ENCODE assay signal across 8 mouse cellular contexts in the genomic region with DNA sequence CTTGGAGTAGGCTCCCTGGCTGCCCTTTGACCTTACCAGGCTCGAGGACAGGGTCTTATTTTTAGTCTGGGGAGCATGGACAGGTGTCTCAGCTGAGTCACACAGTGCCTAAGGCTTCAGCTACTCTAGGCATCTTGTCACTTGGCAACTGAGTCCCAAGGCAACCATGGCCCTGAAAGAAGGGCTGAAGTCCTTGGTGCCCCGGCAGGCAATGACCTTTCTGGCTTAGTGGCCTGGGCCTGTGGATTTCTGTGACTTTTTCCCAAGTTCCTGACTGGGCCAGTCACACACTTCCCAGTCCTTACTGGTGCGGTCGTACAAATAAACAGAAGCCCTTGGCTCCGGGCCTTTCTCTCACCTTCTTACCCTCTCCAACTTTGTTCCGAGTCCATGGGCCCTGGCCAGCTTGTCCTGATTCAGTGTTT. TPM values are rescaled to one million over a fixed set of nuclear protein-coding genes. Genes with fewer than 3 reads are reported as not detected.
DNase-seq lines count a peak whose midpoint lies in the region; ATAC-seq and TF ChIP-seq lines count a peak whose summit lies in the region.

No protein-coding gene starts in this region.

- H3K36me3 ChIP-seq in heart, adult 2 months (ENCODE audit: control insufficient read depth, insufficient read depth, low read length), result no peaks in the 10 kb centered on the region; the same call in 1 of the 2 replicates
- H3K36me3 ChIP-seq in hindbrain, embryonic 11.5 days (ENCODE audit: control insufficient read depth, insufficient read depth, low read length), result 0 out of 2 replicates have a peak, but pooled peaks cover 2% of the 10 kb centered on the region
- H3K36me3 ChIP-seq in liver, postnatal 0 days (replicated peaks; ENCODE audit: insufficient read depth, low read length), result peaks cover 7% of the 10 kb centered on the region; the same call in 1 of the 2 replicates

- WGBS in heart, adult 2 months, result 46% methylated on average over 6 of the region's 6 CpGs
- WGBS in hindbrain, embryonic 11.5 days, result 78% methylated on average over 6 of the region's 6 CpGs
- 60% methylated on average over 6 of the region's 6 CpGs for WGBS in liver, postnatal 0 days (ENCODE audit: insufficient replicate concordance)

- peak overlapping the region; percentile 47 for H3K9ac ChIP-seq in heart, adult 2 months (ENCODE audit: low read depth, low read length)
- no peak overlapping the region for H3K9ac ChIP-seq in hindbrain, embryonic 11.5 days (ENCODE audit: low read depth, low read length)
- H3K9ac ChIP-seq in liver, postnatal 0 days (replicated peaks), result peak overlapping the region; percentile 41

- no peak for ATAC-seq in hindbrain, embryonic 11.5 days (ENCODE audit: low FRiP score)
- no peak for ATAC-seq in liver, postnatal 0 days

- intact Hi-C loops in heart, adult 2 months (cut with DNase I), result no loop called here
- intact Hi-C loops in heart, postnatal 25 days (cut with DNase I), result loop anchor here (2.0 to 5.0 kb wide), 2 partner anchors 48 to 148 kb away; a partner anchor contains a TSS

- H3K27ac ChIP-seq in heart, adult 2 months, result peak overlapping the region; percentile 91
- H3K27ac ChIP-seq in bone marrow macrophage, adult 2 months (ENCODE audit: insufficient read depth, low read depth, low read length), result no peak overlapping the region
- no peak overlapping the region for H3K27ac ChIP-seq in hindbrain, embryonic 11.5 days (ENCODE audit: low read depth, low read length)
- peak overlapping the region; percentile 87; the same call in 1 of the 2 replicates for H3K27ac ChIP-seq in liver, postnatal 0 days (ENCODE audit: low read depth)

- DNase-seq in heart, adult 2 months, result peak in 1 of 2 experiments; percentile 41
- no peak for DNase-seq in heart, postnatal 25 days (ENCODE audit: low spot score)
- no peak for DNase-seq in hindbrain, embryonic 11.5 days (ENCODE audit: low spot score)
- DNase-seq in liver, postnatal 0 days, result no peak
- no peak for DNase-seq in spleen, postnatal 14 days (ENCODE audit: low spot score in 2 of 2)
- no peak for DNase-seq in right cerebral cortex, postnatal 10 days (ENCODE audit: low spot score in 2 of 2)
- DNase-seq in frontal cortex, postnatal 36 days (ENCODE audit: low spot score in 2 of 2), result no peak

- TF ChIP-seq EP300 in heart, adult 2 months (IDR thresholded peaks at IDR 0.05; ENCODE audit: insufficient read depth, low read depth, low read length), result no peak
- TF ChIP-seq EP300 in liver, postnatal 0 days (IDR thresholded peaks at IDR 0.05; ENCODE audit: low read depth), result no peak

- peaks cover 2% of the 10 kb centered on the region; the same call in 1 of the 2 replicates for H3K79me2 ChIP-seq in heart, adult 2 months (replicated peaks; ENCODE audit: control insufficient read depth, insufficient read depth, low read length)

- TF ChIP-seq CTCF in heart, adult 2 months (IDR thresholded peaks at IDR 0.05), result no peak
- TF ChIP-seq CTCF in bone marrow macrophage, adult 2 months (IDR thresholded peaks at IDR 0.05; ENCODE audit: low read depth, low read length), result no peak
- TF ChIP-seq CTCF in liver, postnatal 0 days (IDR thresholded peaks at IDR 0.05; ENCODE audit: low read depth), result no peak

- H3K4me2 ChIP-seq in hindbrain, embryonic 11.5 days (replicated peaks; ENCODE audit: low read depth, low read length), result no peak overlapping the region
- H3K4me2 ChIP-seq in liver, postnatal 0 days (ENCODE audit: low read depth, low read length), result peak overlapping the region; percentile 83

- H3K27me3 ChIP-seq in heart, adult 2 months (ENCODE audit: control insufficient read depth, insufficient read depth, low read length), result no peaks in the 10 kb centered on the region
- no peaks in the 10 kb centered on the region for H3K27me3 ChIP-seq in hindbrain, embryonic 11.5 days (ENCODE audit: control insufficient read depth, insufficient read depth, low read length)
- no peaks in the 10 kb centered on the region for H3K27me3 ChIP-seq in liver, postnatal 0 days (ENCODE audit: insufficient read depth, low read length)

- H3K9me3 ChIP-seq in hindbrain, embryonic 11.5 days (ENCODE audit: control insufficient read depth, low read length), result no peaks in the 10 kb centered on the region
- no peaks in the 10 kb centered on the region for H3K9me3 ChIP-seq in liver, postnatal 0 days (ENCODE audit: low read length)

- H3K4me1 ChIP-seq in heart, adult 2 months (ENCODE audit: control insufficient read depth, insufficient read depth, low read length), result peaks cover 16% of the 10 kb centered on the region
- H3K4me1 ChIP-seq in bone marrow macrophage, adult 2 months (ENCODE audit: control insufficient read depth, insufficient read depth, low read length), result peaks cover 34% of the 10 kb centered on the region
- peaks cover 8% of the 10 kb centered on the region; the same call in 1 of the 2 replicates for H3K4me1 ChIP-seq in hindbrain, embryonic 11.5 days (replicated peaks; ENCODE audit: control insufficient read depth, insufficient read depth, low read length)
- peaks cover 26% of the 10 kb centered on the region for H3K4me1 ChIP-seq in liver, postnatal 0 days (ENCODE audit: insufficient read depth)

- TF ChIP-seq POLR2A in heart, adult 2 months (IDR thresholded peaks at IDR 0.05; ENCODE audit: insufficient read depth, low read depth, low read length), result no peak
- TF ChIP-seq POLR2A in bone marrow macrophage, adult 2 months (IDR thresholded peaks at IDR 0.05; ENCODE audit: borderline replicate concordance, low read depth, low read length), result no peak

- H3K4me3 ChIP-seq in heart, adult 2 months, result peak overlapping the region; percentile 73
- peak overlapping the region; percentile 99 for H3K4me3 ChIP-seq in bone marrow macrophage, adult 2 months (ENCODE audit: insufficient read depth, low read length)
- peak overlapping the region; percentile 58; the same call in 1 of the 2 replicates for H3K4me3 ChIP-seq in hindbrain, embryonic 11.5 days (ENCODE audit: low read depth, low read length)
- H3K4me3 ChIP-seq in liver, postnatal 0 days (ENCODE audit: low read depth, low read length), result peak overlapping the region; percentile 73

RNA-seq across cellular contexts. Expression of a gene that starts 1.0 kb away (rescaled TPM):
- total RNA-seq in heart, adult 2 months (2021), result 10 to 100 TPM; 31.1 to 36.2 TPM
- 34.8 and 42.2 TPM in 2 replicates for polyA plus RNA-seq in heart, adult 2 months (2012; rRNA removed)
- 10 to 100 TPM; 31.6 to 32.9 TPM for total RNA-seq in heart, postnatal 25 days (2021)
- polyA plus RNA-seq in bone marrow macrophage, adult 2 months (2012; ENCODE audit: insufficient read depth, insufficient read length, missing spikeins), result 6.1 and 9.3 TPM in 2 replicates
- polyA plus RNA-seq in hindbrain, embryonic 11.5 days (2014; fragmentation: Nextera tagmentation; extraction: Ambion mirVana), result 11.8 and 12.0 TPM in 2 replicates
- polyA plus RNA-seq in liver, postnatal 0 days (2015; fragmentation: Nextera tagmentation; extraction: Ambion mirVana), result 4.5 and 4.9 TPM in 2 replicates

RNA-seq across cellular contexts. Expression of a gene that starts 2.2 kb away (rescaled TPM):
- total RNA-seq in heart, adult 2 months (2021), result 100 to 1,000 TPM; 127 to 130 TPM
- 152 and 168 TPM in 2 replicates for polyA plus RNA-seq in heart, adult 2 months (2012; rRNA removed)
- 100 to 1,000 TPM; 112 to 120 TPM for total RNA-seq in heart, postnatal 25 days (2021)
- 144 and 146 TPM in 2 replicates for polyA plus RNA-seq in bone marrow macrophage, adult 2 months (2012; ENCODE audit: insufficient read depth, insufficient read length, missing spikeins)
- polyA plus RNA-seq in hindbrain, embryonic 11.5 days (2014; fragmentation: Nextera tagmentation; extraction: Ambion mirVana), result 54.5 and 59.7 TPM in 2 replicates
- 23.3 and 23.4 TPM in 2 replicates for polyA plus RNA-seq in liver, postnatal 0 days (2015; fragmentation: Nextera tagmentation; extraction: Ambion mirVana)

RNA-seq across cellular contexts. Expression of a gene that starts 29.7 kb away (rescaled TPM):
- total RNA-seq in heart, adult 2 months (2021), result 10 to 100 TPM; 11.1 TPM
- 23.5 and 25.9 TPM in 2 replicates for polyA plus RNA-seq in heart, adult 2 months (2012; rRNA removed)
- total RNA-seq in heart, postnatal 25 days (2021), result 10 to 100 TPM; 11.4 to 12.3 TPM
- 17.1 and 17.5 TPM in 2 replicates for polyA plus RNA-seq in bone marrow macrophage, adult 2 months (2012; ENCODE audit: insufficient read depth, insufficient read length, missing spikeins)
- polyA plus RNA-seq in hindbrain, embryonic 11.5 days (2014; fragmentation: Nextera tagmentation; extraction: Ambion mirVana), result 70.4 and 85.8 TPM in 2 replicates
- 4.2 and 4.6 TPM in 2 replicates for polyA plus RNA-seq in liver, postnatal 0 days (2015; fragmentation: Nextera tagmentation; extraction: Ambion mirVana)

RNA-seq across cellular contexts. Expression of a gene that starts 47.9 kb away (rescaled TPM):
- 1 to 10 TPM; 3.7 to 4.6 TPM for total RNA-seq in heart, adult 2 months (2021)
- polyA plus RNA-seq in heart, adult 2 months (2012; rRNA removed), result 3.3 and 3.4 TPM in 2 replicates
- 1 to 10 TPM; 4.1 to 4.2 TPM for total RNA-seq in heart, postnatal 25 days (2021)
- 13.2 and 13.7 TPM in 2 replicates for polyA plus RNA-seq in bone marrow macrophage, adult 2 months (2012; ENCODE audit: insufficient read depth, insufficient read length, missing spikeins)
- 13.1 and 15.2 TPM in 2 replicates for polyA plus RNA-seq in hindbrain, embryonic 11.5 days (2014; fragmentation: Nextera tagmentation; extraction: Ambion mirVana)
- 2.5 and 3.2 TPM in 2 replicates for polyA plus RNA-seq in liver, postnatal 0 days (2015; fragmentation: Nextera tagmentation; extraction: Ambion mirVana)

RNA-seq across cellular contexts. Expression of a gene that starts 48.1 kb away (rescaled TPM):
- 10 to 100 TPM; 13.9 to 15.3 TPM for total RNA-seq in heart, adult 2 months (2021)
- polyA plus RNA-seq in heart, adult 2 months (2012; rRNA removed), result 6.0 and 9.7 TPM in 2 replicates
- total RNA-seq in heart, postnatal 25 days (2021), result 10 to 100 TPM; 13.4 to 16.3 TPM
- 23.8 and 30.3 TPM in 2 replicates for polyA plus RNA-seq in bone marrow macrophage, adult 2 months (2012; ENCODE audit: insufficient read depth, insufficient read length, missing spikeins)
- 8.4 and 8.8 TPM in 2 replicates for polyA plus RNA-seq in hindbrain, embryonic 11.5 days (2014; fragmentation: Nextera tagmentation; extraction: Ambion mirVana)
- polyA plus RNA-seq in liver, postnatal 0 days (2015; fragmentation: Nextera tagmentation; extraction: Ambion mirVana), result 1.9 and 2.0 TPM in 2 replicates

Comparison
In these comparisons a context has a peak if more than half of its experiments do, and no peak if none do; other contexts are left out.
1. H3K27ac ChIP-seq: peak in heart, adult 2 months (single experiment) and liver, postnatal 0 days (single experiment); none in bone marrow macrophage, adult 2 months (single experiment) and hindbrain, embryonic 11.5 days (single experiment).
2. Peak in every context shown above with its lines, with median percentiles within 50 percentile points of each other: H3K4me3 ChIP-seq.